Mouse (Mus musculus): ENCODE measurements around the gene Cpxm1. TPM values are rescaled to one million over a fixed set of nuclear protein-coding genes. Genes with fewer than 3 reads are reported as not detected.
A peak's percentile ranks its signal among the peaks of the same experiment; 100 is the strongest.

Cpxm1 gene
- polyA plus RNA-seq (2014; fragmentation: Nextera tagmentation; extraction: Ambion mirVana): 27.1 and 29.9 TPM in 2 replicates

- under 1% methylated on average over 49 of the region's 53 CpGs for WGBS
- H3K4me2 ChIP-seq (ENCODE audit: low read depth, low read length, severe bottlenecking): peak within 1 kb of the TSS; percentile 93
- peaks cover 8% of the 10 kb centered on the region for H3K4me1 ChIP-seq (replicated peaks; ENCODE audit: control insufficient read depth, insufficient read depth, low read length)
- H3K36me3 ChIP-seq (ENCODE audit: control insufficient read depth, insufficient read depth, low read length): no peaks in the 10 kb centered on the region; the same call in 1 of the 2 replicates
- H3K27ac ChIP-seq (ENCODE audit: low read depth, low read length): no peak within 1 kb of the TSS
- ATAC-seq (replicated peaks; ENCODE audit: low FRiP score) (peak; percentile 89), DNase-seq (ENCODE audit: low spot score) (peak; percentile 83)
- H3K9me3 ChIP-seq (ENCODE audit: control insufficient read depth, low read length): no peaks in the 10 kb centered on the region
- no peaks in the 10 kb centered on the region for H3K27me3 ChIP-seq (ENCODE audit: control insufficient read depth, insufficient read depth, low read length)
- peak within 1 kb of the TSS; percentile 75 for H3K9ac ChIP-seq (ENCODE audit: low read length)
- H3K4me3 ChIP-seq (ENCODE audit: low read depth, low read length): peak within 1 kb of the TSS; percentile 52
Observed at GRCm38 (mm10) chr2:130397186-130397985, at the start of gene Cpxm1. Gene Cpxm1, minus strand, starts transcription at chr2:130397574.

DNA sequence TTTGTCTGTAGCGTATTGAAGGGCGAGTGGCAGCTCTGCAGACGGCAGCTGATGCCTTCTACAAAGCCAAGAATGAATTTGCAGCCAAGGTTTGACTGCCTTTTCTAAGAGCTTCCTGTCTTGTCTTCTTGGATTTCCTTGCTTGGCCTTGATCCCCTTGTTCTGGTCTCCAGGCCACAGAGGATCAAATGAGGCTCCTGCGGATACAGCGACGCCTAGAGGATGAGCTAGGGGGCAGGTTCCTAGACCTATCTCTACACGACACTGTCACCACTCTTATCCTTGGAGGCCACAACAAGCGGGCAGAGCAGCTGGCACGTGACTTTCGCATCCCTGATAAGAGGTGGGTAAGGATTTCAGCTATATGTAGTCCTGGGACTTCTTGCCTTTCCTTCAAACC lies 44.8 kb upstream of the Cpxm1 start:
- no peak for ATAC-seq (replicated peaks; ENCODE audit: low FRiP score)
- no peak overlapping the region for H3K27ac ChIP-seq (ENCODE audit: low read depth, low read length)

DNA sequence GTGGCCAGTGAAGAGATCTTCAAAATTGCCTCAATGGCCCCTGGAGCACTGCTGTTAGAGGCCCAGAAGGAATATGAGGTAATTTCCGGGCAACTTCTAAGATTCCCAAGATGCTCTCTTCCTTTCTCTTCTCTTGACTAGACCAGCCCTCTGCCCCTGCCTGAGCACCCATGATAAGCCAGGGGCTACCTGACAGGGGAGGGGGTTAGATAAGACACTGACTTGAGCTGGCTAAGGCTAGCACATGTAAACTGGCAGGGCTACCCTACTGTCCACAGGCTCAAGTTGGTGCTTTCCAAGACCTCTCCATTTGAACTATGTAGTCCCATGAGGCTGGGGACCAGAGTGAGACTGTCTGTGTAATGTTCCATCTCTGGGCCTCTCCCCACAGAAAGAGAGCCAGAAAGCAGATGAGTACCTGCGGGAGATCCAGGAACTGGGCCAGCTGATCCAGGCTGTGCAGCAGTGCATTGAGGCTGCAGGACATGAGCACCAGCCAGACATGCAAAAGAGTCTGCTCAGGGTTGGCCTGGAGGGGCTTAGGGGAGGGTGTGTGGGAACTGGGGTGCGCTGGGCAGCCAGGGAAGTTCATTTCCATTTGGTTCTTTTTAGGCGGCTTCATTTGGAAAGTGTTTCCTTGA lies 42.6 kb upstream of the Cpxm1 start:
- WGBS: 92% methylated on average over 4 of the region's 4 CpGs
- Histone ChIP-seq H3K27ac (ENCODE audit: low read depth, low read length) (no peak overlapping the region), H3K27me3 (ENCODE audit: control insufficient read depth, insufficient read depth, low read length) (no peaks in the 10 kb centered on the region), H3K4me2 (ENCODE audit: low read depth, low read length, severe bottlenecking) (no peak overlapping the region), H3K9me3 (ENCODE audit: control insufficient read depth, low read length) (no peaks in the 10 kb centered on the region), H3K4me3 (ENCODE audit: low read depth, low read length) (no peak overlapping the region), H3K9ac (ENCODE audit: low read length) (no peak overlapping the region), H3K4me1 (replicated peaks; ENCODE audit: control insufficient read depth, insufficient read depth, low read length) (no peaks in the 10 kb centered on the region), H3K36me3 (ENCODE audit: control insufficient read depth, insufficient read depth, low read length) (peaks cover 17% of the 10 kb centered on the region)
- no peak for ATAC-seq (replicated peaks; ENCODE audit: low FRiP score)
- DNase-seq (ENCODE audit: low spot score): no peak

More for the DNA sequence above, 44.8 kb upstream of the Cpxm1 start:
- Histone ChIP-seq H3K9me3 (ENCODE audit: control insufficient read depth, low read length) (no peaks in the 10 kb centered on the region), H3K9ac (ENCODE audit: low read length) (no peak overlapping the region), H3K4me2 (ENCODE audit: low read depth, low read length, severe bottlenecking) (no peak overlapping the region), H3K36me3 (ENCODE audit: control insufficient read depth, insufficient read depth, low read length) (peaks cover 17% of the 10 kb centered on the region), H3K4me1 (replicated peaks; ENCODE audit: control insufficient read depth, insufficient read depth, low read length) (no peaks in the 10 kb centered on the region), H3K4me3 (ENCODE audit: low read depth, low read length) (no peak overlapping the region), H3K27me3 (ENCODE audit: control insufficient read depth, insufficient read depth, low read length) (no peaks in the 10 kb centered on the region)
- no peak for DNase-seq (ENCODE audit: low spot score)
- 88% methylated on average over 10 of the region's 10 CpGs for WGBS

GRCm38 (mm10) chr2:130438861-130439260 lies 41.5 kb upstream of the Cpxm1 start:
- no peak for DNase-seq (ENCODE audit: low spot score)
- Histone ChIP-seq H3K4me1 (replicated peaks; ENCODE audit: control insufficient read depth, insufficient read depth, low read length) (no peaks in the 10 kb centered on the region), H3K36me3 (ENCODE audit: control insufficient read depth, insufficient read depth, low read length) (peaks cover 15% of the 10 kb centered on the region), H3K9me3 (ENCODE audit: control insufficient read depth, low read length) (no peaks in the 10 kb centered on the region), H3K27me3 (ENCODE audit: control insufficient read depth, insufficient read depth, low read length) (no peaks in the 10 kb centered on the region), H3K27ac (ENCODE audit: low read depth, low read length) (no peak overlapping the region), H3K4me2 (ENCODE audit: low read depth, low read length, severe bottlenecking) (no peak overlapping the region), H3K4me3 (ENCODE audit: low read depth, low read length) (no peak overlapping the region), H3K9ac (ENCODE audit: low read length) (no peak overlapping the region)
- no peak for ATAC-seq (replicated peaks; ENCODE audit: low FRiP score)
- WGBS: 91% methylated on average over 3 of the region's 3 CpGs

DNA sequence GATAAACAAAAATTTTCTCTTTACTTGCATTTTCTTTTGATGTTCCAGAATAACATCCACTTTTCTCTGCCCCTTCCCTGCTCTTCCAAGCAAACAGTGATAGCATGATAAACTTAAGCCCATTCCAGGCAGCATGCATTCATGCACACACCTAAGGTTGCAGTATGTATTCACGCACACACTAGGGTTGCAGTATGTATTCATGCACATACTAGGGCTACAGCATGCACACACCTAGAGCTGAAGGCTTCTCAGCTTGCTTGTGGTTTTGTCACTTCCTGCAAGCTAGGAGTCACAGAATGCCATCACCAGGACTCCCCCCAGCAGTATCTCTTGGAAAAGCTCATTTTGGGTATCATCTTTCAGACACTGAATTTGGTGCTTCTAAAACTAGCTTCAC lies 39.4 kb upstream of the Cpxm1 start:
- 97% methylated on average over 1 of the region's 1 CpGs for WGBS
- Histone ChIP-seq H3K4me2 (ENCODE audit: low read depth, low read length, severe bottlenecking) (no peak overlapping the region), H3K27me3 (ENCODE audit: control insufficient read depth, insufficient read depth, low read length) (no peaks in the 10 kb centered on the region), H3K4me3 (ENCODE audit: low read depth, low read length) (no peak overlapping the region), H3K36me3 (ENCODE audit: control insufficient read depth, insufficient read depth, low read length) (peaks cover 8% of the 10 kb centered on the region), H3K27ac (ENCODE audit: low read depth, low read length) (no peak overlapping the region), H3K9me3 (ENCODE audit: control insufficient read depth, low read length) (no peaks in the 10 kb centered on the region), H3K4me1 (replicated peaks; ENCODE audit: control insufficient read depth, insufficient read depth, low read length) (no peaks in the 10 kb centered on the region), H3K9ac (ENCODE audit: low read length) (no peak overlapping the region)
- ATAC-seq (replicated peaks; ENCODE audit: low FRiP score) (no peak), DNase-seq (ENCODE audit: low spot score) (no peak)

DNA sequence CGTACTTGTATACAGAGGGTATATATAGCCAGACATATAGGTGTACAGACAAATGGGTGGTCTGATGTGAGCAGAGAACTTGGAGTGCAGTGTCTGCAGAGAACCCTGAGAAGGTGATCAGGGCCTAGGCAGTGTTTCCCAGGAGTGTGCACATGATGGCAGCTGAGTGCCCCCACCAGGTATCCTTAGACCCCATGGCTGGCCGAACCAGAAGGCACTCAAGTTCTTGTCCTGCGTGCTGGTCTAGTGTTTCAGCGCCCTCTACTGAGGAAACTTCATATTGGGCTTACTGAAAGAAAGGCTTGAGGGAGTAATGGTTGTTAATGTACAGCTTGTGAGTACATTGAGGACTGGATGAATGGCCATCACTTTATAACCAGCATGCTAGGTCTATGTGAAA lies 35.8 kb upstream of the Cpxm1 start:
- DNase-seq (ENCODE audit: low spot score) (peak; percentile 58), ATAC-seq (replicated peaks; ENCODE audit: low FRiP score) (no peak)
- no peak overlapping the region for H3K4me3 ChIP-seq (ENCODE audit: low read depth, low read length)
- H3K4me1 ChIP-seq (replicated peaks; ENCODE audit: control insufficient read depth, insufficient read depth, low read length): no peaks in the 10 kb centered on the region
- no peaks in the 10 kb centered on the region for H3K27me3 ChIP-seq (ENCODE audit: control insufficient read depth, insufficient read depth, low read length)
- no peak overlapping the region for H3K9ac ChIP-seq (ENCODE audit: low read length)
- H3K36me3 ChIP-seq (ENCODE audit: control insufficient read depth, insufficient read depth, low read length): no peaks in the 10 kb centered on the region
- no peak overlapping the region for H3K4me2 ChIP-seq (ENCODE audit: low read depth, low read length, severe bottlenecking)
- no peaks in the 10 kb centered on the region for H3K9me3 ChIP-seq (ENCODE audit: control insufficient read depth, low read length)
- WGBS: 28% methylated on average over 4 of the region's 4 CpGs
- no peak overlapping the region for H3K27ac ChIP-seq (ENCODE audit: low read depth, low read length)

GRCm38 (mm10) chr2:130432157-130432556 lies 34.8 kb upstream of the Cpxm1 start:
- Histone ChIP-seq H3K4me2 (ENCODE audit: low read depth, low read length, severe bottlenecking) (no peak overlapping the region), H3K9ac (ENCODE audit: low read length) (no peak overlapping the region), H3K4me1 (replicated peaks; ENCODE audit: control insufficient read depth, insufficient read depth, low read length) (no peaks in the 10 kb centered on the region), H3K9me3 (ENCODE audit: control insufficient read depth, low read length) (no peaks in the 10 kb centered on the region), H3K4me3 (ENCODE audit: low read depth, low read length) (no peak overlapping the region), H3K27ac (ENCODE audit: low read depth, low read length) (no peak overlapping the region), H3K27me3 (ENCODE audit: control insufficient read depth, insufficient read depth, low read length) (no peaks in the 10 kb centered on the region), H3K36me3 (ENCODE audit: control insufficient read depth, insufficient read depth, low read length) (no peaks in the 10 kb centered on the region)
- no peak for ATAC-seq (replicated peaks; ENCODE audit: low FRiP score)
- 88% methylated on average over 3 of the region's 3 CpGs for WGBS
- DNase-seq (ENCODE audit: low spot score): no peak

- Histone ChIP-seq H3K4me1 (replicated peaks; ENCODE audit: control insufficient read depth, insufficient read depth, low read length) (no peaks in the 10 kb centered on the region), H3K9me3 (ENCODE audit: control insufficient read depth, low read length) (no peaks in the 10 kb centered on the region), H3K4me2 (ENCODE audit: low read depth, low read length, severe bottlenecking) (no peak overlapping the region), H3K36me3 (ENCODE audit: control insufficient read depth, insufficient read depth, low read length) (no peaks in the 10 kb centered on the region), H3K9ac (ENCODE audit: low read length) (no peak overlapping the region), H3K4me3 (ENCODE audit: low read depth, low read length) (no peak overlapping the region), H3K27ac (ENCODE audit: low read depth, low read length) (no peak overlapping the region), H3K27me3 (ENCODE audit: control insufficient read depth, insufficient read depth, low read length) (no peaks in the 10 kb centered on the region)
- ATAC-seq (replicated peaks; ENCODE audit: low FRiP score) (no peak), DNase-seq (ENCODE audit: low spot score) (no peak)
- 86% methylated on average over 3 of the region's 3 CpGs for WGBS
Observed at GRCm38 (mm10) chr2:130430484-130430883, 33.1 kb upstream of the Cpxm1 start.
